Mouse (Mus musculus) adrenal gland (tissue): ENCODE measurements around the gene Igflr1.

ENCODE experiments used
- intact Hi-C: fragments of 180-260 bp; cut with DNase I; formaldehyde crosslinking; loops from one replicate; pipeline ENCODE4 v1.15.1; 2025

The Igflr1 gene

DNA sequence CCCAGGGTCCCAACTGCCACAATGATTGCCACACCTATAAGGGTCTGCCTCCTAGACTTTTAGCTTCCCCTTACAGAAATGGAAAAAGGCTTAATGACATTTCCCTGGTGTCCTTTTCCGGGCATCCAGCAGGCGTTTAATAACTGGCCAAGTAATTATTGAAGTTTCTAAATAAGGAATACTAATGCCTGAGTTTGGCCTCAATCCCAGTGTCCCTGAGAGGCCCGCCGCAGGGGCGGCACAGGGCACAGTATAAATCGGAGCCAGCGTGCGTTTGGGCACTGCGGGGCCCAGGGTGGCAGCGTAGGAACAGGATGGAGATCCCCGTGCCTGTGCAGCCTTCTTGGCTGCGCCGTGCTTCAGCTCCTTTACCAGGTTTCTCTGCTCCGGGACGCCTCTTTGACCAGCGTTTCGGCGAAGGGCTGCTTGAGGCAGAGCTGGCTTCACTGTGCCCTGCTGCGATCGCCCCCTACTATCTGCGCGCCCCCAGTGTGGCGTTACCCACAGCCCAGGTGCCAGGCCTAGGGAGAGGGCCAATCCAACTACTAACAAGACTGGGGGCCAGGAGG is 12.1 kb upstream of the Igflr1 start:
- intact Hi-C loops = no loop called here

DNA sequence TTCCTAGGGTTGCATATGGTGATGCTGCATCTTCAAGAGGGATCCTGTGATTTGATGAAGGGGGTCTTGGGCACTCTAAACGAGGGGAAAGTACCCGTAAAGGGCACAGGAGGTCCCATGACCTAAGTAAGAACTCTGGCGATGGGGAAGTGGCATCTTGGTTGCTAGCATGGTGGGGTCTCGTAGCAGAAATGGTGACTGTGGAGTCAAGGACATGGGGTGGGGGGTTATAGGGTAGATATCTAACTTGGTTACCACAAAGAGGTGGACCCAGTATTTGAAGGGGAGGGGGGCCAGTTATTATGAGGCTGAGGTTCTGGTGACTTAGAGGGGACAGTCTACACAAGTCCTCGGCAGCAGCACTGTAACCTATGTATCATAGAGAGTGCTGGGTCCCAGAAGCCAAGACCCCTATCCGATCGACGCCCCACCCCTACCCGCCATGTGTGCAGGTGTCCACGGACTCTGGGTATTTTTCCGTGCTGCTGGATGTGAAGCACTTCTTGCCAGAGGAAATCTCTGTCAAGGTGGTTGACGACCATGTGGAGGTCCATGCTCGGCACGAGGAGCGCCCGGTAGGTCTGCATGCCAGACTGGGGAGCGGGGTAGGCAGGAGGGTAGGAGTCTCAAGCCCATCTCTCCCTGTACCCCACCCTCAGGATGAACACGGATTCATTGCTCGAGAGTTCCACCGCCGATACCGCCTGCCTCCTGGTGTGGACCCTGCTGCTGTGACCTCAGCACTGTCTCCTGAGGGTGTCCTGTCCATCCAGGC is 11.2 kb upstream of the Igflr1 start:
- intact Hi-C loops = no loop called here

DNA sequence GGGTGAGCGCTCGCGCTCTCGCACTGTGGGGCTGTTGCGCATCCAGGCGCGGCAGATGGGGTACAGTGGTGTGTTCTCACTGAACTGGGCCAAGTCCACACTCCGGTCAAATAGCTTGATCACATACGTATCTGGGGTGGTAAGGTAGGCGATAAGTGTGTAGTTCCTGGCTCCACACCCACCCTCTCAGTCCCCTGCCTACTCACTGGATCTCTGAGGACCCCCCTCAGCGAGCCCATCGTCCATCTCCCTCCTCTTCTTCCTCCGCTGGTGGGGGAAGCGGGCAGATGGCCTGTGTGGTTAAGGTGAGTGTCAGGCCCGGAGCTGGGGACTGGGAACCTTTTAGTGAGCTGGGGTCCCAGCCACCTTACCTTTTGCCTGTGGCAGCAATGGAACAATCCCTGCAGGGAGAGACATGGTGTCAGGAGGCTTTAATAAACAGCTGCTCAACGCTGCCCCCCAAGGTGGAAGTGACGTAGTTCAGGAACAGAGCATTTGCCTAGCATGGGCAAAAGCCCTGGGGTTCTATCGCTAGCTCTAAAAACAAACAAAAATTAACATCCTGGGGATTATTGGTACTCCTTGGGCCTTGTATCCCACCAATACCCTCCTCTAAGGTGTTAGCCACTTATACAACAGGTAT is 8.2 kb upstream of the Igflr1 start:
- intact Hi-C loops = no loop called here

DNA sequence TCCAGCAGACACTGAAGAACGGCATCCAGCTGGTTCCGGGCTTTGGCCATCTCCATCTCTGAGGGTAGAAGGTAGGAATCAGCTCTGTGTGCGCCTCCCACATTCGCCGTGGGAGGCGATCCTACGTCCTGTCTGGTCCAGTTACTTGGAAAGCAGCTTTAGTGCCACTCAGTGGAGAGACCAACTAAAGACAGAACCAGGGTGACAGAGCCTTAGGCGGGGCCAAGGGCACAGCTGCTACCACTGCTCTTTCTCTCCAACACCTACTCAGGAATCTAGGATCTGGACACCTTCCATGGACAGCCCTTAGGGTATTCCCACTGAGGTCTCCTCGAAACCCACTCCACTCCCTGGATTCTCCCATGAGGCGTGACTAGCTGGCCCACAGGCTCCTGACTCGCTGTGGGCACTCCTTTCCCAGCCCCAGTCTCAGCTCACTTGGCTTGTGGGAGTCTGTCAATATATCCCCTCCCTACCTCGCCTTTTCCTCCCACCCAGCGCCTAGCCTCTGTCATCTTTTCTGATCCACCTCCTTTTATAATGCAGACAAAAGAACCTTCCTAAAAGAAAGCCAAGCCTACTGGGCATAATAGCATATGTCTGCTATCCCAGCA is 7.2 kb upstream of the Igflr1 start:
- intact Hi-C loops = no loop called here

- intact Hi-C loops = no loop called here
Observed at GRCm38 (mm10) chr7:30558656-30559442, 6.4 kb upstream of the Igflr1 start.

- intact Hi-C loops = no loop called here
Observed at GRCm38 (mm10) chr7:30559443-30559954, 5.7 kb upstream of the Igflr1 start, which contains the start of gene Lin37. Gene Lin37, minus strand, starts transcription at chr7:30559838.

DNA sequence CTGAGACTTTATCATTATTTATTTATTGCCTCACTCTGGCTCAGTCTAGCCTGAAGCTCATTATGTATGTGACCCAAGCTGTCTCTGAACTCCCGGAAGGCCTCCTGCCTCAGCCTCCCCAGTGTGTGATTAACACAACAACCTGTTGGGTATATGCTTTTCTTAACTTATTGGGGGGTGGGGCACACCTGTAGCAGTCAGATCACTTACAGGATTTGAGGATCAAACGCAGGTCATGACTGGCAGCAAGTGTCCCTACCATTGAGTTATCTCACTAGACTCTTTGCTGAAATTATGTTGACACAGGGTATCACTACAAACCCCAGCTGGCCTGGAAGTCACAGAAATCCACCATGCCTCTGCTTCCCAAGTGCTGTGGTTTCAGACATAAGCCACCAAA is 4.9 kb upstream of the Igflr1 start:
- intact Hi-C loops = no loop called here

DNA sequence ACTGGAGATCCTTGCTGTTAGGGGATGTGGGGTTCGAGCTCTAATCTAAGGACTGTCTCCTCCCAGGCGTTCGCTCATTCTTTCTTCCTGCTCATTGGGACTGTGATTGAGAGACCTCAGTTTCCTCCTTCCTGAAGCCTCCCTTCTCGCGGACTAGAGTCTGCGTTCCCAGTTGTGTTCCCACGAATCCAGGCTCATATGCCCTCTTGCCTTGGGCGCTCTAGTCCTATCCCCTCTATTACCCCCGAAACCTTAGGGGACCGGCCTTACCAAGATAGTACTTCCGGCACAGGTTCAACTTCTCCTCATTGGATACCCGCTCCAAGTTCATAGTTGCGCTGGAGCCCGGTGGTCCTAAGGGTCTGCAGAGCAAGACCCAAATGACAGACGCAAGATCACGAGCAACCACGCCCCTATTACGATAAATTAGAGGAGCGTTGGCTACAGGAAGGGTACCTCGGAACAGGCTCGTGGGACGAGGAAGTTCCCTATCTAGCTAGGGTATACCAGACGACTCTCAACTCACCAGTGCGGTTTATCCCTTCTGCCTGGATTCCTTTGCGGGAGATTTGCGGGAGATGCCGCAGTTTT is 2.6 kb upstream of the Igflr1 start:
- intact Hi-C loops = no loop called here

DNA sequence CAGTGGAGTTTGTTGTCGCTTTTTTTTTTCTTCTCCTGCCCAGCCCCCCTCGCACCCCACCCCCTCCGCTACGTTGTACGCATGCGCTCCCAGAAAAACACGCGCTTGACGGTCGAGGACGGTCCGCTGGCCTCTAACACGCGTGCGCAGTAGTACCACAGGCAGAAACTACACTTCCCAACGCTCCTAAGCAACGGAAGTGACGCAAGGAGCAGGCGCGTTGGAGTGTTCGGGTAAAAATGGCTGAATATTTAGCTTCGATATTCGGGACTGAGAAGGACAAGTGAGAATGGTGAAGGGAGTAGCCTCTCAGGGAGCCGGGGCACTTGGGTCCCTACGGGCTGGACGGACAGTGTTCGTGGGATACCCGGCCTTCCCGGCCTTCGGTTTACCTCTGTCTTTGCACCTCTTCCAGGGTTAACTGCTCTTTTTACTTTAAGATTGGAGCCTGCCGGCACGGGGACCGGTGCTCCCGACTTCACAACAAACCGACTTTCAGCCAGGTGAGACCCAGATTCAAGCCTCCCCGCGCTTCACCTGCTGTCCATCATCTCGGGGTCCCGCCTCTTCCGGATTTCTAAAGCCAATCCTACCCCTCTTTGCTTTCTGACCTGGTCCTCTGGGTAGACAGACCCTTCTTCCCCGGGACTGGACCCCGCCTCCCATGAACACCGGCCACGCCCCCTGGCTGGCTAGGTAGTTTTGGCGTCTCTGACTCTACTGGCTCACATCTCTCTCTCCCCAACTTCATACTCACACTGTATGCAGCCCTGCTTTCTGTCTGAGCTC is 1.9 kb upstream of the Igflr1 start, which contains the start of the genes U2af1l4, Gm49396 and Psenen:
TSS of gene U2af1l4 (plus strand) at position 185 of the 789 bp plus-strand sequence.
TSS of gene Gm49396 (plus strand) at position 228 of the 789 bp plus-strand sequence.
TSS of gene Psenen (minus strand) at position 511 of the 789 bp plus-strand sequence.
- intact Hi-C loops = no loop called here

DNA sequence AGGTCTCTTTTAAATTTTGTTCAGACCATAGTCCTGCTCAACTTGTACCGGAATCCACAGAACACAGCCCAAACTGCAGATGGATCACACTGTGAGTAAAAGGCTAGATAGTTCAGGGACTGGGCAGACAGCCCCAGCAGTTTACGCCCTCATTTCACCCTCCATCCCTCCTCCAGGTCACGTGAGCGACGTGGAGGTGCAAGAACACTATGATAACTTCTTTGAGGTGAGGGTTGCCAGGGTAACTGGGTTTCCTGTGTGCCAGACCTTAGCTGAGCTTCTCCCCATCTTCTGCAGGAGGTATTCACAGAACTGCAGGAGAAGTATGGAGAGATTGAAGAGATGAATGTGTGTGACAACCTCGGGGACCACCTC is 1.3 kb upstream of the Igflr1 start:
- intact Hi-C loops = loop anchor here (2.0 kb wide), 1 partner anchor 23 kb away; no protein-coding TSS in a partner anchor

DNA sequence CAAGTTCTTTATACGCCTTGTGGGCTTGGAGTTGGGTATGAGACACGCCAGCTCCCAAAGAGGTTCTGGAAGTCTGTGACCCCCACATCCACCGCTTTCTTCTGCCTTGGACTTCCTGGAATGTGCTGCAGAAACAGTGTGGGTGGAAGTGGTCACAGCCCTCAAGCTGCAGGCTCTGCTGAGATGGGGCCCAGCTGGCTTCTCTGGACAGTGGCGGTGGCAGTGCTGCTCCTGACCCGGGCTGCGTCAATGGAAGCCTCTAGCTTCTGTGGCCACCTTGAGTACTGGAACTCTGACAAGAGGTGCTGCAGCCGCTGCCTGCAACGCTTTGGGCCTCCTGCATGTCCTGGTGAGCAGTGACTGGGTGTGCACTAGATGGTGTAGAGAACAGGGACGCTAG is 806 bp downstream of the Igflr1 start:
- intact Hi-C loops = loop anchor here (1.0 kb wide), 1 partner anchor 13 kb away; no protein-coding TSS in a partner anchor

- intact Hi-C loops = no loop called here
Observed at GRCm38 (mm10) chr7:30567555-30567954, 2.3 kb downstream of the Igflr1 start.

DNA sequence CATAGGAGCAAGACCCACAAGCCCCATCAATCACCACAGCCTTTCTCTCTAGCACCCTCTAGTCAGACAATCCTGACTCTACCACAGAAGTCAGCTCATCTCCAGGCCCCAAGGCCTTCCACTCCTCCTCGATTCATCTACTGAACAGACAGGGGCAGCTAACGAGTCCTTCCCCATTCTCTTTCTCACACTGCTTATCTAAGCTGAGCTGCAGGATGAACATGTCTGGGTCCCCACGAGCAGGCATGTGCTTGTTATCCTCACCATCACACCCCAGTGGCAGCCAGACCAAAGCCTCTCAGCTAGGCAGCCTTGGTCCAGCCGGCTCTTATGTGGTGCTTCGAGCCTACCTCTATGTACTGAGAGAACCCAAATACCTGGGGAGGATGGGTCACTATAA is 7.2 kb downstream of the Igflr1 start:
- intact Hi-C loops = no loop called here

DNA sequence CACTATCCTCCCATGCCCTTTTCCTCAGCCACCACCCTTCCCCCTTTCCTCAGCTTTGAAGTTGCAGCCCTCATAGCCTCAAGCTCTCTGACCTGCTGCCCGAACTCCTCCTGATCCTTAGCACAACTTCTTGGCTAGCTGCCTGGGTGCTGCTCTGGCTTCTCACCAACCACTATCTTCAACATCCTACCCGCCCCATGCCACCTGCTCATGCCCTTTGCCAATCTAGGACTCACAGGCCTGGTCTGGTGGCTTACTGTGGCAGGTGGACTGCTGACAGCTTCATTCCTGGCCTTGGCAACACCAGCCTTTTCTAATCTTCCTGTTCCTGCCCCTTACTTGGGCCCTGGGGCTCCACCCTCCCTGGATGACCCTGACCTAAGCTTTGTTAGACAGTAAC is 7.7 kb downstream of the Igflr1 start:
- intact Hi-C loops = no loop called here

- intact Hi-C loops = loop anchor here (1.0 kb wide), 1 partner anchor 14 kb away; no protein-coding TSS in a partner anchor
Observed at GRCm38 (mm10) chr7:30579950-30580349, 14.7 kb downstream of the Igflr1 start.

- intact Hi-C loops = no loop called here
Observed at GRCm38 (mm10) chr7:30581547-30581946, 16.3 kb downstream of the Igflr1 start.

- intact Hi-C loops = no loop called here
Observed at GRCm38 (mm10) chr7:30584339-30584738, 19.1 kb downstream of the Igflr1 start.

- intact Hi-C loops = no loop called here
Observed at GRCm38 (mm10) chr7:30585170-30585569, 19.9 kb downstream of the Igflr1 start.

DNA sequence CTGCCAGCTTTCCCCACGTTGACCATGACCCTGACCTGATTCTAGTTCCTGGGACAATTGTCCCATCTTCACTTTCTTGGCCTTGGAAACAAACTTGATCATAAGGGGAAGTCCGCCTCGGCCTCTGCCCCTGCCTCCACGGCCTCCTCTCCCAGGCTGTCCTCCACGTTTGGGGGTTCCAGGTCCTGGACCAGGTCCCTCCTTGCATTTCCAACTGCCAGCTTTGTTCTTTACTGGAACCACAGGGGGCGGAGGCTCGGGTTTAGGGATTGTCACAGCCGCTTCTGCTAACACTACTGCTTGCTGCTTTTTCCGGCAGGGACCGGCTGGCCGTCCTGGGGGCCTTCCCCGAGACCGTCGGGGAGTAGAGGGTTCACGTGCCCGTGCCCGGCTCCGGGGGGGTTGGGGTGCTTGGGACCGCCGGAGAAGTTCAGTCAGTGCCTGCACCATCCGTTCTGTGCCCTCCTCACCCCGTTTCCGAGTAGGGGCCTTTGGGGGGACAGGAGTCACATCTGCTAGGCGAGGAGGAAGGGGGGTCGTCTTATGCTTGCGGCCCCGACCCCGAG is 21.3 kb downstream of the Igflr1 start:
- intact Hi-C loops = loop anchor here (2.0 kb wide), 1 partner anchor 22 kb away; the partner anchor contains the start of gene Igflr1
